Mouse (Mus musculus): ENCODE results near the gene P3h3.

- TF ChIP-seq TAL1 (IDR thresholded peaks at IDR 0.05; ENCODE audit: low read length) (no peak), GATA1 (IDR thresholded peaks at IDR 0.05; ENCODE audit: low read length) (no peak)
Observed at GRCm38 (mm10) chr6:124835531-124835930, 22.0 kb downstream of the P3h3 start.
